Mouse (Mus musculus): Measurements from ENCODE around the gene Kif6. TPM values are rescaled to one million over a fixed set of nuclear protein-coding genes. Genes with fewer than 3 reads are reported as not detected.

Gene Kif6
- polyA plus RNA-seq, 1 experiment, result not detected

DNA sequence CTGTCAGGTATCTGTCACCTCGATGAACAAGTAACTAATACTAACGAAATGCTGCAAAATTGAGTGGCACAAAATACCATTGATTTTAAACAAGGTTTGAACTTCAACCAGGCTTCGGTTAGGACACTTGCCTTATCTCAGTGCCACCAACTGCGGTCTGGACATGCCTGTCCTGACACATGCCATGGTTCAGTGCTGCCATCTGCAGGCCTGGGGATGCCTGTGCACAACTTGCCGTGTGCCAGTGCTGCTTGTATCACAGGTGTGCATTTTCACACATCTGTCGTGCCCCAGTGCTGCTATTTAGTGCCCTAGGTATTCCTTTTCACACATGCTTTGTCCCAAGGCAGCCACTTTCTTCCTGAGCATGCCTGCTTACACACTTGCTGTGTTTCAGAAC lies 327.7 kb downstream of the Kif6 start:
- TF ChIP-seq POLR2A (IDR thresholded peaks at IDR 0.05; ENCODE audit: insufficient read depth, low read depth, low read length) (no peak), CTCF (IDR thresholded peaks at IDR 0.05; ENCODE audit: insufficient read depth, low read depth, low read length) (no peak)
- Histone ChIP-seq H3K27ac (ENCODE audit: insufficient read depth, low read depth, low read length) (no peak overlapping the region), H3K4me1 (ENCODE audit: control insufficient read depth, insufficient read depth, low read length) (no peaks in the 10 kb centered on the region), H3K4me3 (ENCODE audit: insufficient read depth, low read depth, low read length) (no peak overlapping the region)
- 74% methylated on average over 6 of the region's 6 CpGs for WGBS

DNA sequence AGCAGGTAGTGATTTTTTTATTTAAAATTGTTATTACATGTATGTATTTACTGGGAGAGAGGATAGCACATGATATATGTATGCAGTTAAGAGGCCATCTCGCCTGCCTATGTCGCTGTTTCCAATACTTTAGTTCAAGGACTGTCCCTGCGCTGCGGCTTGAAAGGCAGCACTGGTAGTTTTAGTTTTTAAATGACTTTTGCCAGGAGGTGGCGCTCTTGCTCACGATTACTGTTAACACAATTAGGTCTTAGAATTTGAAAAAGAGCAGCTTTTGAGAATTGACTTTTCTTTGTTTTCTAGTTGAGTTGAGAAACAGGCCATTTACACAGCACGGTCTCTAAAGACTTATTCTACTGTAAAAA lies 336.5 kb downstream of the Kif6 start:
- no peak for TF ChIP-seq POLR2A (IDR thresholded peaks at IDR 0.05; ENCODE audit: insufficient read depth, low read depth, low read length)
- no peak for TF ChIP-seq CTCF (IDR thresholded peaks at IDR 0.05; ENCODE audit: insufficient read depth, low read depth, low read length)
- H3K27ac ChIP-seq (ENCODE audit: insufficient read depth, low read depth, low read length), result no peak overlapping the region
- no peak overlapping the region for H3K4me3 ChIP-seq (ENCODE audit: insufficient read depth, low read depth, low read length)
- H3K4me1 ChIP-seq (ENCODE audit: control insufficient read depth, insufficient read depth, low read length), result peaks cover 3% of the 10 kb centered on the region
- 3% methylated on average over 7 of the region's 7 CpGs for WGBS

DNA sequence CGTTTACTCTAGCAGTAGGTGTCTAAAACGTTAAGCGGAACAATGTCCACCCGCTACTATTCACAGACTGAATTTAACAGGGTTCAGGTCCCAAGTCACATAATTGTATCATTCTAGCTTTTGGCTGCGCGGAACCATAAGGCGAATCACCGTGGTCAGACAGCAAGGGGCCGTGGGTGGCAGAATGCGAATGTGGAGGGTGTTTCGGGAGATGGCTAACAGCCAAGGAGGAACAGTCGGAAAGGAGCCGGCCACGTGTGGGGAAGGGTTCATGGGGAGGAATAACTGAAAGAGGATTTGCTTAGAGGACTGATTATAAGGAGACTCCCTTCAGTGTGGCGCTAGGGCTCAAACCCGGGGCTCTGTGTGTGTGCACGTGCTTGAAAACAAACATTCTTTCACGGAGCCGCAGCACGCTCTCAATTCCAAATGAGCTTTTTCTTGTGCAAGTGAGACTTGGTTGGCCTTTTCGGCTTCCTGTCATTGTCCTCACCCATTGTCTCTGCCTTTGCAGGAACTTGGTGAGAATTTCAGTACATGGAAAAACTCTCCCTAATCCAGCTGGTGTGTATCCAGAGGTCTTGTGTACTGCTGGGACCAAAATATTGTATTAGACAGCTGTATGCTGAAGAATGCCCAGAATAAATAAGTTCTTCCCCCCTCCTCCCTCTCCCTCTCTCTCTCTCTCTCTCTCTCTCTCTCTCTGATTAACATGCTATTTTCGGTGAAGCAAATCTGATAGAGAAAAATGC lies 337.1 kb downstream of the Kif6 start:
- Histone ChIP-seq H3K4me3 (ENCODE audit: insufficient read depth, low read depth, low read length) (peak overlapping the region; percentile 38), H3K4me1 (ENCODE audit: control insufficient read depth, insufficient read depth, low read length) (peaks cover 3% of the 10 kb centered on the region), H3K27ac (ENCODE audit: insufficient read depth, low read depth, low read length) (no peak overlapping the region)
- TF ChIP-seq POLR2A (IDR thresholded peaks at IDR 0.05; ENCODE audit: insufficient read depth, low read depth, low read length) (no peak), CTCF (IDR thresholded peaks at IDR 0.05; ENCODE audit: insufficient read depth, low read depth, low read length) (no peak)
- 11% methylated on average over 22 of the region's 22 CpGs for WGBS

DNA sequence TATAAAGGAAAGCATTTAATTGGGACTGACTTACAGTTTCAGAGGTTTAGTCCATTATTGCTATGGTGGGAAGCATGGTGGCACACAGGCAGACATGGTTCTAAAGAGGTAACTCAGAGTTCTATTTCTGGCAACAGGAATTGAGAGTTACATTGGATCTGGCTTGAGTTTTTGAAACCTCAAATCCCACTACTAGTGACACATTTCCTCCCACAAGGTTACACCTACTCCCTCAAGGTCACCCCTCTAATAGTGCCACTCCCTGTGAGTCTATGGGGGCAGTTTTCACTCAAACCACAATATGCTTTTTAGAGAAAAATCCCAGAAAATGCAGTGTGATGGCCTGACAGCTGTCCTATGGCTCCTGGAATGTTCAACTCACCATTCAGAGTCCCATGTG lies 344.1 kb downstream of the Kif6 start:
- TF ChIP-seq CTCF (IDR thresholded peaks at IDR 0.05; ENCODE audit: insufficient read depth, low read depth, low read length) (no peak), POLR2A (IDR thresholded peaks at IDR 0.05; ENCODE audit: insufficient read depth, low read depth, low read length) (no peak)
- H3K4me1 ChIP-seq (ENCODE audit: control insufficient read depth, insufficient read depth, low read length), result no peaks in the 10 kb centered on the region
- H3K4me3 ChIP-seq (ENCODE audit: insufficient read depth, low read depth, low read length), result no peak overlapping the region
- no peak overlapping the region for H3K27ac ChIP-seq (ENCODE audit: insufficient read depth, low read depth, low read length)

Other genes starting within 250 kb of the Kif6 start
- not detected in 2 replicates for gene Mocs1, start 186.8 kb upstream of the Kif6 start, polyA plus RNA-seq (2012; ENCODE audit: insufficient read depth, insufficient read length, low replicate concordance, missing spikeins)
- not detected in 2 replicates for gene Daam2, start 50.8 kb upstream of the Kif6 start, polyA plus RNA-seq (2012; ENCODE audit: insufficient read depth, insufficient read length, low replicate concordance, missing spikeins)